Mouse (Mus musculus) regulatory T cell (primary cell): ENCODE results near the gene Tmem248.

Experiments
- in situ Hi-C: fragments of 300-600 bp; cut with MboI, MseI; formaldehyde crosslinking; loops from one replicate; pipeline ENCODE4 v1.15.1; 2025; ENCODE audit warnings: high pct_unique_total_duplicates

Gene Tmem248

DNA sequence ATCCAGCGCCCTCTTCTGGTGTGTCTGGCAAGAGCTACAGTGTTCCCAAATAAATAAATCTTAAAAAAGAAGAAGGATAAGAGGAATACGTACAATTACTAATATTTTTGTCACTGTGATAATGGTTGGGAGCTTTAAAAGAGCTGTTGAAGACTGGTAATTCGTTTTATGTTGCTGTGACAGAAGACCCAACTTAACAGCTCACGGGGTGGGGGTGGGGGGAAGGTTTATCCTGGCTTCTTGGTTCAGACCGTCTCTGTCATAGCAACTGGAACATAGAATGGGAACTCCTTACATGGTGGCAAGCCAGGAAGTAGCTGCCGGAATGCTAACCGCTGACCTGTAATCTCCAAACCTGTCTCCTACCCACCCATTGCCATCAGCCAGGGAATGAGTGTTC is at the start of gene Tmem248:
Tmem248 (plus strand) TSS at position 301 of the 400 bp plus-strand sequence.
- in situ Hi-C loops: no loop called here

DNA sequence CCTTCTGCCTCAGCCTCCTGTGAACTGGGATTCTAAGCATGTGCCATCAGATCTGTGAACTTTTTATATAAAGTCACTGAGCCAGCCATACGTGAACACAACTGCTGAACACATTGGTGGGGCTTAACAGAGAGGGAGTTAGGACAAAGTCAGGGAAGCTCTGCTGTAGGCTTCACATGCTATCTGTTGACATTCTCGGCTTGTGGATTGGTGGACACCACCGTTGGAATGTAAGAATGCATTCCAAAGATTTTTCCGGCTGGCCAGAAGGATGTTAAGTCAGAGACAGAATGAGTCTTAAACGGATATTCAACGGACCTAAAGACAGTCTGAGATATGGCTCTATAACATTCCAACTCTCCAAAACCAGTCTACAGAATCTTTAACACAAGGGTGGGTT is 47.8 kb upstream of the Tmem248 start:
- in situ Hi-C loops: no loop called here

DNA sequence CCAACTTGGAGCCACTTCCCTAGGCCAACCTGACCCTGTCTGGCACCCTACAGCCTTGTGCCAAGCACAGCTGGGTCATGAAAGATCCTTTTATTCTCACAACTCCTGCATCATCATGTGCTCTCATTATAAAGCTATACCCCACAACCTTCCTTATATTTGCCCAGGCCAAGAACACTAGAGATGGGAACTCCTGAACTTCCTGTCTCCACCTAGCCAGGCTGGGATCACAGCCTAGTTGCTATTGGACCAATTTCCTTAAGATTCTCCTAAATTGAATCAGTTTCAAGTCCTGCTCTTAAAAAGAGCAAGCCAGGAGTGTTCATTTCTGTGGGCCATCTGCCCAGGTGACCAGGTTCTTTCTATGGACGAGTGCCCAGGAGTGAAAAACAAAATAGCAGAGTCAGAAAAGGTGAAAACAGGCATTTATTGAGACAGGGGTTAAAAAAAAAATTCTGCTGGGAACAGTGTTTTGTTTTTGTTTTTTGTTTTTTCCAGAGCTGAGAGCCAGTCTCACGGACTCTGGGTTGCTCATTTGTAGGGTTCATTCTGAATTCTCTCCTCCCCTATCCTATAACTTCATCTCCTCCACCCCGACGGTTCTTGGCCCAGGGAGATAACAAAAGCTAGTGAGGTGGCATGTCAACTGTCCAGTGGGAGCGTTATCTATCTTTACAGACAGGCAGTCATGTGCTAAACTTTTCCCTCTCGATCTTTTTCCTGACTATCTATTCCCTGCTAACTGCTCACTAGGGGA is 46.0 kb upstream of the Tmem248 start:
- in situ Hi-C loops: no loop called here

DNA sequence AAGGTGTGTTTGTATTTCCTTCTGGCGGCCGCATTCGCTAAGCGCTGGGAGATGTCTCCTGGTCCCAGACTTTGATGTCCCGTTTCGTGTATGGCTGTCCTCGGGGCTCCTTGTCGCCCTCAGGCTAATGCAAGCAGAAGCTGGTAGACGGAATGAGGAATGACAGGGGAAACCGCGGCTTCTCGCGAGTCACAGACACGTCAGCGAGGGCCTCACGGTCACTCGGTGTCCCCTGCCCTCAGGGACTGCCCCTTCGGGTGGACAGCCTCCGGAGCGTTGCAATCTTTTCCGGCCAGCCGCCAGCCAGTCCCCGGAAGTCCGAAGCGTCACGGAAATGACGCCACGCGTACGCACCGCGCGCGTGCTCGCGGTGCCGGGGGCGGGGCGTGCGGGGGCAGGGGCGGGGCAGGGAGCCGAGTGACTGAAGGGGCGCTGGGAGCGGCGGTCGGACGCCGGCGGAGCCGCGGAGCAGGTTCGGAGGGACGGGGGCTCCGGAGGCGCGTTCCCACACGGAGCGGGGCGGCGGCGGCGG is 45.4 kb upstream of the Tmem248 start, which contains the start of gene Rabgef1:
Rabgef1 (plus strand) TSS at position 376 of the 532 bp plus-strand sequence.
- in situ Hi-C loops: no loop called here

DNA sequence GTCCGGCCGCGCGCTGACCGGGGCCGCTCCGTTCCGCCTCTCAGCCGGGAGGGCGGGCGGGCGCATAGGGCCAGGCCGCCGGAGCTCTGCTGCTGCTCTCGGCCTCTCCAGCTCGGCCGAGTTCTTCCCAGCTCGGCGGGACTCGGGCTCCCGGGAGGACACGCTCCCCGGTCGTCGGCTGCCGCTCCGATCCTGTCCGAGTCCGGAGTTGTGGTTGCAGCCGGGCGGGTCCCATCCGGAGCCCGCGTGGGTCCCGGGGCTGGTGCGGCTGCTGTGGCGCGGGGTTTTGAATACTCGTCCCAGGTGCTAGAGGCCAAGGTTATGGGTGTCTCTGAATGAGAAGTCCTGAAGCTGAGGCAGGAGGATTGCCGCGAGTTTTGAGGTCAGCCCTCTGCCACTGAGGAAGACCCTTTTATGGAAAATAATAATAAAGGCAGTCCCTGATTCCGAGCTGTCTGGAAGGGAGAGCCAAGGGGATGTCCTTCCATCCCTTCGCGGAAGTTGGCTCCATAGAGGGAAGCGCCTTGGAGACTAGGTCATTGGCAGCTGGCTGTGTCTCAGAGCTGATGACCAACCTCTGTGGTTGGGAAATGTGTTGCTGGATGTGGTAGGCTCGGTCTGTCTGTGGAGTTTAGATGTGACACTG is 44.8 kb upstream of the Tmem248 start:
- in situ Hi-C loops: no loop called here

DNA sequence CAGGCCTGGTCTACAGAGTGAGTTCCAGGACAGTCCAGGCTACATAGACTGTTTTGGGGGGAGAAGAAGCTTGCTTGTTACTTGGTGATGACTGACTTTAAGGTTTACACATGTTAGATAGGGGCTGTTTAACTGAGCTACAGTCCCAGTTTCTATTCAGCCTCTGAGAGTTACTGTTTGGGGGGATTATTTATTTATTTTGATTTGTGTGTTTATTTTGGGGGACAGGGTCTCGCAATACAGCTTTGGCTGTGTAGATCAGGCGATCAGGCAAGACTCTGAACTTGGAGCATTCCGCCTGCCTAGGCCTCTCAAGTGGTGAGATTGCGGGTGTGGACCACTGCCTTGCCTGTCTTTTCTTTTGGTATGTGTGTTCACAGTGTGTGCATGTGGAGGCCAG is 43.9 kb upstream of the Tmem248 start:
- in situ Hi-C loops: no loop called here

DNA sequence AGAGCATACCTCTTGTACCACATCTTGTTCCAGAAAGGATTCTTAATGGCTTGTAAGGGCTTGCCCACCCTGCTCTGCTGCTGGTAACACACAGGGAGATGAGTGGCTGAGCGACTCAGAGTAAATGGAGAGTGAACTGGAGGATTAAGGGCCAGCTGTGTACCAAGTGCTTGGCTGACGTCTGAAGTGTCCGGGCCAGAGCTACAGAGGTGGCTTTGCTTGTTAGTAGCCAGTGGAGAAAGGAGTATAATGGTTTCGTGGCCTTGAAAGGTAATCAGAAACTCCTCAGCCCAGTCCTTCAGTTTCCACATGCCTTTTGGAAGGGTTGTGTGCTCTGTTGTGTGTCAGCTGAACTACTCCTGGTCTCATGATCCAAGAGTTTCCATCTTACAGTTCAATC is 39.0 kb upstream of the Tmem248 start:
- in situ Hi-C loops: no loop called here

DNA sequence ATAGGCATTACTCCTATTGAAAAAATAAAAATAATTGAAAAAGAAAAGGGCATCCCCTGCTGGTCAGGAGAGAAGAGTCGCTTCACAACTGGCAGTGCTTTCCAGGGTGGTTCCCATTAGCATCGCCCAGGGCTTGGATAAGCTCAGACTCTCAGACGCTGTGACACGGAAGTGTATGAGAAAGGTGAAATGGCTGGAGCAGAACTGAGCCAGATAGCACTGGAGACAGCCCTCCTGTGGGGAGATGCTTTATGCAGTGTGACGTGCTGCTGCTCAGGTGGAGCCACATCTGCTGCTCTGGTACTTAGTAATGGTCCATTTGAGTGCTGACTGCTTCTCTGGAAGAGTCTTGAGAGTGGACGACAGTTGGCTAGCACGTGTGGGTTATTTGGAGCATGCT is 36.5 kb upstream of the Tmem248 start:
- in situ Hi-C loops: no loop called here

DNA sequence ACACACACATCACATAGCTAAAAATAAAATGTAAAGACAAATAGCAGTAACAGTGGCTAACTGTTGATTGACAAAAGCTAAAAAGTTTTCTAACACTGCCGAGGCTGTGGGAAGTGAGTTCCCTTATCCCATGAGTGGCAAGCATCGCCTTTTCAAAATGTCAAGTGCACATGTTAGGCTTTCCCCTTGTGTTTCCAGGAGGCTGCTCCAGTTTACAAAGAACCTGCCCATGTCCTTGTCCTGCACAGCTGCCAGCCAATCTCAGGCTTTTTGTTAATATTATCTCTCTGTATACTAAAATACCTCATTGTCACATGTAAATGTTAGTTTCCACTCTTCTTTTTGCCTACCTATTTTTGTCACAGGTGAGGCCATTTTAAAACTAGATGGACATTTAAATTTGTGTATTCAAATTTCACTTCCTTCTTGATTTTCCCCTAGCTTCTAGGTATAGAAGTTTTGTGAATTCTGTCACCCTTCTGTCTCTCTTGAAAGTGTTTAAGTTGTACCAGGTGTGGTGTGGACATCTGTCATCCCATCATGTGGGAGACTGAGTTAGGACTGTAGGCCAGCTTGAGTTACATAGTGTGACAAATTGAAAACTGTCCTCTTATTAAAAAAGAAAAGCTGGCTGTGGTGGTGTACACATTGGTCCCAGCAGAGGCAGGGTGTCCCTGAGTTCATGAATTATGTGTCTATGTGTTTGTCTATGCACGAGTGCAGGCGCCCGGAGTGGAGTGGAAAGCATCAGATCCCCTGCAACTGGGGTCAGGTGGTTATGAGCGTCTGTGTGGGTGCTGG is 34.9 kb upstream of the Tmem248 start:
- in situ Hi-C loops: no loop called here

DNA sequence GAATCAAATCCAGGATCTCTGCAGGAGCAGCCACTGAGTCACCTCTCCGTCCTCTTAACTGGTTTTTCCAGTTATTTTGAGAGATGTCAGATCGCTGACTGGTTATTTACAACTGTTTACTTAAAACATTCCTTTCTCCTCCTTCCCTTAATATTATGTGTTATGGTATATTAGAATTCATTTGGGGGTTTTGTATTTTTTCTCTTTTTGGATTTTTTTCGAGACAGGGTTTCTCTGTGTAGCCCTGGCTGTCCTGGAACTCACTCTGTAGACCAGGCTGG is 34.4 kb upstream of the Tmem248 start:
- in situ Hi-C loops: no loop called here

DNA sequence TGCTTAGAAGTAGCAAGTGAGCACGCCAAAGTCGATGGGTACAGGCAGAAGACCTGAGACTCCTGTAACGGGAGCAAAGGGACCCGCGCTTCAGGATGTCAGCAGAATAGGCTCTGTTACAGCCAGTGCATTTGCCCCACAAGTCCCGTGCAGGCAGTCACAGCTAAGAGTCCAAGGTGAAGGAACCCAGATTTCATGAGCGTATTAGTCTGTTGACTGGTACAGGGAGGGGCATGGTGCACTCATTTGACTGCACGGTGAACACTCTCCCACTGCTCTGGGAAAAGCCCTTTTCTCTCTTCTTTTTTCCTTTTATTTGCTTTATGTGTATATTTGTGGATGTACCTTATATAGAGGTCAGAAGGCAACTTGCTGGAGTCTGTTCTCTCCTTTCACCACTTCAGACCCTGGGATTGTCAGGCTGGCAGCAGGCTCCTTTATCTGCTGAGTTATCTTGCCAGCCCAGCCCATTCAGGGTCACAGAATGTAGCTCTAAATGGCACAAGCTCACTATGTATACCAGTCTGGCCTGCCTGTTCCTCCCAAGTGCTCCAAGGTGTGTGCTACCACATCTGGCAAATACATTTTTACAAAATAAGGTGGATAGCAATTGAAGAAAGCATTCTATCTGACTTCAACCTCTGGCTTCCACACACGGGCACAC is 32.6 kb upstream of the Tmem248 start:
- in situ Hi-C loops: no loop called here

DNA sequence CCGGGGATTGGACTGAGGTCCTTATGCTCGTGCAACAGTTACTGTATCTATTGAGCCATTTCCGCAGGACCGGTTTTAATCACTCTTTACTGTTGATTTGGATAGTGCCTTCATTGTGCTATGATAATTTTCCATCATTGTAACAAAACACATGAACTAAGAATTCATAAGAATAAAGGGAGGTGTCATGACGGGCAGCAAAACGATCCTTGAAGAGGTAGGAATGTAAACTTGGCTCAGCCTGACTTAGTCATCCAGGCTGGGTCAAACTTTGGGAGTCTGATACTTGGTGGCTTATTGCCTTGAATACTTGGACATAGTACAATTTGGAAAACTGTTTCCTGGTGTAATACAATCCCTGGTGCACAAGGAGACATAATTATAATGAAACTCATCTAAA is 31.6 kb upstream of the Tmem248 start:
- in situ Hi-C loops: no loop called here

DNA sequence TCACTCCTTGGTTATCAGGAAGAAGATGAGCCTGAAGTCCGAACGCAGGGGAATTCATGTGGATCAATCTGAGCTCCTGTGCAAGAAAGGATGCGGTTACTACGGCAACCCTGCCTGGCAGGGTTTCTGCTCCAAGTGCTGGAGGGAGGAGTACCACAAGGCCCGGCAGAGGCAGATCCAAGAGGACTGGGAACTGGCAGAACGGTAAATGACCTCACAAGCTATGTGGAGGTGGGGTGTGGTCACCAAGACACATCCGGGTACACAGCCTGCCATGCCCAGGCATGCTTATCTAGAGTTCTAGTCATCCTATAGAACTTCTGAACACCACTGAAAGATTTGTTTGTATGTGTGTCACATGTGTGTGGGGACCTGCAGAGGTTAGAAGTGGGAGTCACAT is 29.5 kb upstream of the Tmem248 start:
- in situ Hi-C loops: no loop called here

DNA sequence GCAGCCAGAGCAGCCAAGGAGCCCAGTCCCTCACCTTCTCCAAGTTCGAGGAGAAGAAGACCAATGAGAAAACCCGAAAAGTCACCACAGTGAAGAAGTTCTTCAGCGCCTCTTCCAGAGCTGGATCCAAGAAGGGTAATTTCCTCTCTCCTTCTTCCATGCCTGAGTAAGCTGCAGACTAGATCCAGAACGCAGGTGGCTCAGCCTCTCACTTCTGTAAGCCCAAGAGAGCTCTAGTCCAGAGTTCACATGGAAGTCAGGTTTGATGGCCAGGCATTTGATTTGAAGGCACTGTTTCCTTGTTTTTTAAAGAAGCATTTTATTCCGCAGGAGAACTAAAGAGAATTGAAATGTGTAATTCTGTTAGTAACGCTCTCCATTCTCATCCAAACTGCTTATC is 26.0 kb upstream of the Tmem248 start:
- in situ Hi-C loops: no loop called here

DNA sequence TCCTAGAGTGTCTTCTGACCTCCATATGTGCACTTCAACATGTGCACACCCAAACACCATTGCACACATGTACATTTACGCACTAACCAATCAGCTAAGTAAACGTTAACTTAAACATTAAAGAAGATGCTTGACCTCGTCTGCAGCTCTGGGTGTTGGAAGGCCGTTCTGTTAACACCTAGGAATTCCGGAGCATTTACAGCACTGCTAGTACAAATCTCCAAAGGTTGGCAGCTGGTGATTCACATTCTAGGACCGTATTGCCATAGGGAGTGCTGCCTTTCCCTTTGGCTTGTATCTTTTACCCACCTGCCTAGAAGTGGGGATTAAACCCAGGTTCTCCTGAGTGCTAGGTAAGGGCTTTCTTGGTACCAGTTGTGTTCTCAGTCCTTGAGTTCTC is 25.0 kb upstream of the Tmem248 start:
- in situ Hi-C loops: no loop called here

DNA sequence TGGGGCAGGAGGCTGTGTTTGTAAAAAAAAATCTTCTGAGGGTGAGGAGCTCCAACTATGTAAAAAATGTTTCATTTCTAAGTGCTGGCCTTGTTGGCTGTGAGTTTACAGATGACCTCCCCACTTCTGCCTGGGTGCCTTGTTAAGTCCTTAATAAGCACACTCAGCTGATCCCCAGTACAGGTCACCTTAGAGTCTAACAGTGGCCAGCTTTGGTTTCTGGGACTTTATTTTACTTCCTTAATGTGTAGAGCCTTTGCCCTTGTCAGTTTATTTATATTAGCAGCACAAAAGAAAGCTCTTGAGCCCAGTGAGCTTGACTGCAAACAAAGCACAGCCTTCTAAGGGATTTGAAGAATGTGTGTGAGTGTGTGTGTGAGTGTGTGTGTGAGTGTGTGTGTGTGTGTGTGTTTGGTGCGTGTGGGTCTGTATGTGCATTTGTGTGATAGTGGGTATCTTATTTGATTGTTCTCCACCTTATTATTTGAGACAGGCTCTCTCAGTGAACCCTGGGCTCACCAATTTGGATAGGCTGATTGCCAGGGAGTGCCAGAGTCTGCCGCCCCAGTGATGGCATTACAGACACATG is 24.4 kb upstream of the Tmem248 start:
- in situ Hi-C loops: no loop called here

DNA sequence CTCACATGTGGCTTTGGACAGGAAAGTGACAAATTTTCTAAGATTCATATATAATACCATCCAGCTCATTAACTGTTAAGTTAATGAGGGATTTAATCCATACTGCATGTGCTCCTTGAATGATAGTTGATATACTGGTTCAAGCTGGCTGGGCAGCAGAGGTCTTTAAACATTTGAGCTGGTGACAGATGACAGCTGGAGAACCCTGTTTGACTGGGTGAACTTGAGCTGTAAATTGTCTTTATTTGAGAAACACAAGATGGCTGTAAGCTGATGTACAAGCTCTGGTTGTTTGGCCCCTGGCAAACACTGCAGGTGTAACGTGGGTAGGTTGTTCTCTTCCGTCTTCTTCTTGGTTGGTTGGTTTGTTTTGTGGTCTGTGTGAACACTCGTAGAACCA is 23.1 kb upstream of the Tmem248 start:
- in situ Hi-C loops: no loop called here

DNA sequence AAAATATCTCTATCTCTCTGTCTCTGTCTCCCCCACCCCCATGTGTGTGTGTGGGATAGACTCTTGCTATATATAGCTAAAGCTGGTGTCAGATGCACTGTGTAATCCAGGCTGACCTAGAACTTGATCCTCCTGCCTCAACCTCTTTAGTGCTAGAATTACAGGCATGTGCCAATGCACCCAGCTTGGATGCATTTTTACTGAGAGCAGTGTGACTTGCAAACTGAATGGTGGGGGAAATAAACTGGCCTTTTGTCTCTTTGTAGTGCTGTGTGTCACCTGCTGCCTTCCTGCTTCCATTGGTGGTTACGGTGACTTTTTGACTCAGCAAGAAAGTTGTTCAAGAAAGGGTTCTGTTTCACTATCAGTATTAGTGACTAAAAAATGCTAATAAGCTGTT is 20.6 kb upstream of the Tmem248 start:
- in situ Hi-C loops: no loop called here

DNA sequence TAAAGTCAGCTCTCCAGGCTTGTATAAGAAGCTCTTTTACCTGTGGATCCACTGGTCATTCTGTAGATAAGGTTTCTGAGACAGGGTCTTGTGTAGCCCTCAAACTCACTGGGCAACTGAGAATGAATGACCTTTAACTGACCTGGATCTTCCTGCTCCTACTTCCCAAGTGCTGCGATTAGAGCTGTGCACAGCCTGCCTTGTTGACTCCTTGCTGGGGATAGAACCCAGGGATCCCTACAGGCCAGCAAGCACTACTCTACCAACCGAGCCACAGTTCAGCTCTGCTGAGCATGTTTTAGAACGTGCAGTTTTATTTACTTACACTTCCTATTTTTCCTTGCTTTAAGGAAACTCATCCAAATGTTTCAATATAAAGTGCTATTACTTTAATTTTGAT is 19.4 kb upstream of the Tmem248 start:
- in situ Hi-C loops: no loop called here

DNA sequence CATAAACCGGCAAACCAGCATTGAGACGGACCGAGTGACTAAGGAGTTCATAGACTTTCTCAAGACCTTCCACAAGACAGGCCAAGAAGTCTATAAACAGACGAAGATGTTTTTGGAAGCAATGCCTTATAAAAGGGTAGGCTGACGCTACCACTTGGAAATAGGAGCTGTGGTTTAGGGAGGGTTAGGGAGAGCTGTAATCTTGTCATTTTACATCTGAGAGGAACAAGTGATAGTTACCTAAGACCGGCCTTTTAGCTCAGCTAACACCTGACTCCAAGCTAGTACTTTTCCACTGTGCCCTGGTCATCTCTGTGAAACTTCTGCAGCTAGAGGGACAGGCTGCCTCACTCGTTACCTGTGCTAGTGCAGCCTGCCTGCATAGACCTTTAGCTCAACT is 18.9 kb upstream of the Tmem248 start:
- in situ Hi-C loops: no loop called here

DNA sequence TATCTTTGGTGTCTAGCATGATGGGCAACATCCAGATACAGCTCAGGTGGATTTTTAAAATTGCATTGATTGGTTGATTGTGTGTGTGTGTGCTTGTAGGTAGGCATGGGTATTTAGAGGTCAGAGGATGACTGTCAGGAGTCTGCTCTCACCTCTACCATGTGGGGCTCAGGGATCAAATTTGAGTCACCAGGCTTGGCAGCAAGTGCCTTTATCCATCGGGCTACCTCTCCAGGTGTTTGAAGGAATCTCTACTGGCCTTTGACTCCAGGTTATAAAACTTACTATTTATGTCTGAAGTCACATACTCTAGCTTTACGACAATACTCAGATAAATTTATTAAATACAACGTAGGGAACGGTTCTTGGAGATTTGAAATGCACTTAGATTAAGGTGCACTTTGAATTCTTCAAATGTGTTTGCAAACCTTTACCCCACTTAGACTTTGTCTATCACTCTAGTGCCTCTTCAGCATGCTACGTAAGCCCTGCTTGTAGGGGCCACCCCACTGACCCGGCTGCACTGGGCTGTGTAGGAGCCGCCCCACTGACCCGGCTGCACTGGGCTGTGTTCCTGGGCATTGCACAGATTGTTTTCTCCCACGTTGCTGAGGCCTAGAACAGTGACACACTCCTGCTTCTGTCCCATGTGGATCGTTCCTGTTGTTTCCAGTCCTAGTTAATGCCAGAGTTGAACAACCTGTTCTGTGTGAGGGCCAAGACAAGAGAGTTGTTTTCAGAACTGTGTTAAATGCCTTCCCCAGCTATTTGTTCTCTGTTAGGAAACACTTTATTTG is 16.4 kb upstream of the Tmem248 start:
- in situ Hi-C loops: no loop called here
